Mouse (Mus musculus) c-Kit-negative CD71-positive TER-119-positive erythroid progenitor cells, embryonic 14.5 days (primary cell): ENCODE results near the gene Tox3.

Experiments used
- DNase-seq: peaks from one replicate; pipeline ENCODE4 v3.0.0-alpha.2; 2013; ENCODE audit warnings: low read depth, low spot score

Gene Tox3

GRCm38 (mm10) chr8:90243957-90244356 is 104.2 kb downstream of the Tox3 start:
- DNase-seq: no peak

GRCm38 (mm10) chr8:90242351-90242750 is 105.8 kb downstream of the Tox3 start:
- no peak for DNase-seq

DNA sequence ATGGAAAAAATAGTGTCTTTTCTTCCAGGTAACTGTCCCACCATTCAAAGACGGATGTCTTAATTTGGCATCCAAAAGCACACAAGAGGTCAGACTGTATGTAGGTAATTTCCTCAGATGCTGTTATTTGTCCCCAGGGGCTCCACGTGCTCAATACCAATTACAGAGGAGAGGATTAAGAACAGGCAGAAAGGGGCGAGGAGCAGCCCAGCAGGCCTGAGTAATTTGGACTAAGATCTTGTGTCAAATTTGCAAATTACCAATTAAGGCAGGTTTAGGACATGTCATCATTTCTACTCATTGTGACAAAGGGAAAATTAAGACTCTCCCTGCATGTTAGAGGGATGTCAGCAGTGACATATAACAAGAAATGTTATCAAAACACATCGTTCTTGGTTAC is 106.7 kb downstream of the Tox3 start:
- no peak for DNase-seq

DNA sequence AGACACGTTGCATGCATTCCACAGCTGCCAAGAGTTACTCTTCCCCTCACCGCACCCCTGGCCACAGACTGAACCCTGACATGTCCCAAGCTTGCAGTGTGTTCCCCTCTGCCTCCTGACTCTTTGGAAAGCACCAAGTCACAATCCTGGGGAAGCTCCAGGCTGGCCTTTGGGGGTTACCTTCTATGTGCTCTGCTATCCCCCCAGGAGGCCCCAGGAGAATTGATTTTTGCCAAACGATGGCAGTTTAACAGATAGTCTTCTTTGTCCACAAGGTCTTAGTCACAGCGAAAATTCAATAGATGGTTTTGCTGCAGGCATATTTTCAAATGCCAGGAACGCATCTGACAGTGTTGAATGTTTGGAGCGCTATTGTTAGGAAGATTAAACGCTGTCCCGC is 115.6 kb downstream of the Tox3 start:
- no peak for DNase-seq

GRCm38 (mm10) chr8:90224172-90224571 is 124.0 kb downstream of the Tox3 start:
- DNase-seq: no peak

DNA sequence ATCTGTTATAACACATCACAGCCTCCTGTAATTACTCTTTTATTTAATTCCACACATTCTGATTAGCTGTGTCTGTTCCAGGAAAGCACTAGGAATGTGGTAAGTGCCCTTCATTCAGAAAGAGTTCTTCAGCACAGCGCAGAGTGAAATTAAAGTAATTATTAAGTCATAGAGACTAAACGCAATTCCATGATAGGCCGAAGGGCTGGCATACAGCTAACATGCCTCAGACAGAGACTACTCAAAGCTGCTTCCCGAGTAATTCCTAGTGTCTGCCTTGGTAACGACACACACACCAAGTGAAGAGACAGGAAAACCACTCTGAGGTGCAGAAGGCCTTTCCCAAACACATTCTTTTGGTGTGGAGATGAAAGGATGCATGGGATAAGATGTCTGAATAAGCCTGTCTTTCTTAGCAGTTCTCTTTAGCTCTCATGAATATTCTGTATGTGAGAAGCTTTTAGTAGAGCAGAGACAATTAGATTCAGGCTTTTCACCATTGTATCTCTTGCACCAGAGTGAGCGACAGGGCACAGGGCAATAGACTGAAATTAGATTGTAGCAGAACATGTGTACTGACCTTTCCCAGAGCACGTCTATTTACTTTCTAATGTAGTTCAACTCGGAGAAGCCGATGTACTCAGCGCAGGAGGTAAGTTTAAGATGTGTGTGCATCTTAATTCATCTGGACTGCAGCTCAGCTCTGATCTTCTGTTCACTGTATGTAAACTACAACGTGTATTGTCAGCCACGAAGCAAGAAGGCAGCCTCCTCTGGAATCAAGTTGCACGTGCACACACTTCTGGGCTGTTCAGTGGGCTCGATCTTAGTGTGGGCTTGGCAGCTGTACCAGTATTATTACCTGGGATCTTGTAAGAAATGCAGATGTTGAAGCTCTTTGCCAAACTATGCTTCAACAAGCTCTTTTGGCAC is 138.8 kb downstream of the Tox3 start:
- no peak for DNase-seq
